In the genomic region with DNA sequence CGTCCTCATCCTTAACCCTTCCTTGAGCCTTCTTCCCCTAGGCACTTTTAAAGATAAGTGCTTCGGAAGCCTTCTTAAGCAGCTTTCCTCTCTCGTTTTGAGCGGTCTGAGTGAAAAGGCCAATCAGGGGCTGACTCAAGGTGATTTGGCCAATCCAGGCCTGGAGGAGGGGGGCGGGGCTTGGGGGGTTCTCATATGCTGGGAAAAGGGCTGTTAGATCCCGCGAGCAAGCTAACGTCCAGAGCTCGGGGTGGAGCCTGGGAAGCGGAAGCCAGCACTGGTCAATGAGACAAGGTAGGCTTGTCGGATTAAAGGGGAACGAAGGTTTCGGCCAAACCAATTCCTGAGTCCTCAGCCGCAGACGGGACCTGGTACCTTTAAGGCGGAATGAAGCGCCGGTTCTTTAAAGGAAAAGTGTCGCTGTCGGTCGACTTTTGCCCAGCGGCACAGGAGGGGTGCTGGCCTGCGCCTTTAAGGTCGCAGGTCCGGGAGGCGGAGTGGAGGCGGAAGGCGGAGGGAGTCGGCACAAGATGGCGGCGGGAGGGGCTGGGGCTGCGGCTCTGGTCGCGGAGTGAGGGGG, we compare ENCODE assay signal across 8 mouse cellular contexts. TPM values are rescaled to one million over a fixed set of nuclear protein-coding genes. Genes with fewer than 3 reads are reported as not detected.
DNase-seq lines count a peak whose midpoint lies in the region; ATAC-seq lines count a peak whose summit lies in the region.

A gene (plus strand): TSS at position 229 of the 580 bp plus-strand sequence.
A gene (plus strand): TSS at position 234 of the 580 bp plus-strand sequence.

- H3K9me3 ChIP-seq in hindbrain, embryonic 11.5 days (ENCODE audit: control insufficient read depth, low read length), result no peaks in the 10 kb centered on the region

- WGBS in hindbrain, embryonic 11.5 days, result 1% methylated on average over 33 of the region's 34 CpGs

- peak; percentile 100 for DNase-seq in Muller cell, postnatal 12 days (ENCODE audit: inconsistent ontology term)
- DNase-seq in cerebellum, adult 9-11 months, result peak; percentile 99
- DNase-seq in frontal cortex, adult 2 months (ENCODE audit: extremely low spot score in 1 of 2, low spot score in 1 of 2), result peak; percentile 97 to 98
- DNase-seq in hindbrain, embryonic 11.5 days (ENCODE audit: low spot score), result peak; percentile 97
- peak; percentile 93 to 96 for DNase-seq in layer of hippocampus, postnatal 10 days (ENCODE audit: low spot score in 2 of 2)
- DNase-seq in lung, postnatal 10 days, result peak; percentile 98
- DNase-seq in ovary, postnatal 36 days (ENCODE audit: low spot score), result peak; percentile 94
- DNase-seq in thymus, postnatal 25 days, result peak; percentile 94

- peak within 1 kb of the TSS; percentile 78 for H3K27ac ChIP-seq in hindbrain, embryonic 11.5 days (ENCODE audit: low read depth, low read length)

- peak; percentile 91 for ATAC-seq in hindbrain, embryonic 11.5 days (ENCODE audit: low FRiP score)

- peak within 1 kb of the TSS; percentile 59 for H3K9ac ChIP-seq in hindbrain, embryonic 11.5 days (ENCODE audit: low read depth, low read length)

- H3K4me1 ChIP-seq in hindbrain, embryonic 11.5 days (replicated peaks; ENCODE audit: control insufficient read depth, insufficient read depth, low read length), result peaks cover 17% of the 10 kb centered on the region

- H3K4me2 ChIP-seq in hindbrain, embryonic 11.5 days (replicated peaks; ENCODE audit: low read depth, low read length), result peak within 1 kb of the TSS; percentile 59

- H3K4me3 ChIP-seq in hindbrain, embryonic 11.5 days (ENCODE audit: low read depth, low read length), result peak within 1 kb of the TSS; percentile 64

- H3K36me3 ChIP-seq in hindbrain, embryonic 11.5 days (ENCODE audit: control insufficient read depth, insufficient read depth, low read length), result peaks cover 17% of the 10 kb centered on the region

- H3K27me3 ChIP-seq in hindbrain, embryonic 11.5 days (ENCODE audit: control insufficient read depth, insufficient read depth, low read length), result no peaks in the 10 kb centered on the region

RNA-seq across cellular contexts. Expression of the first gene that starts in this region (rescaled TPM):
- polyA plus RNA-seq in frontal cortex, adult 2 months (2012; rRNA removed), result 25.4 and 28.5 TPM in 2 replicates
- polyA plus RNA-seq in hindbrain, embryonic 11.5 days (2014; fragmentation: Nextera tagmentation; extraction: Ambion mirVana), result 14.5 and 16.6 TPM in 2 replicates
- total RNA-seq in layer of hippocampus, postnatal 10 days (2021), result 10 to 100 TPM; 36.3 to 40.7 TPM

RNA-seq across cellular contexts. Expression of the second gene that starts in this region (rescaled TPM):
- 29.9 and 33.4 TPM in 2 replicates for polyA plus RNA-seq in frontal cortex, adult 2 months (2012; rRNA removed)
- 8.1 and 9.3 TPM in 2 replicates for polyA plus RNA-seq in hindbrain, embryonic 11.5 days (2014; fragmentation: Nextera tagmentation; extraction: Ambion mirVana)
- 10 to 100 TPM; 29.4 to 30.5 TPM for total RNA-seq in layer of hippocampus, postnatal 10 days (2021)

Comparison
In these comparisons a context has a peak if more than half of its experiments do, and no peak if none do; other contexts are left out.
1. Peak in every context shown above with its lines: DNase-seq, ATAC-seq, H3K4me3 ChIP-seq and H3K27ac ChIP-seq.